Mouse (Mus musculus) lung, embryonic 16.5 days (tissue): ENCODE results near the gene Nsl1. TPM values are rescaled to one million over a fixed set of nuclear protein-coding genes. Genes with fewer than 3 reads are reported as not detected.

Experiments used
- ATAC-seq: fragments of 200-750 bp; cut with Nextera tagmentation; 2 replicates; pipeline ENCODE4 v1.8.0; 2017; ENCODE audit warnings: low read depth, mild to moderate bottlenecking, moderate library complexity
- H3K27ac ChIP-seq: fragments of 300-500 bp; sonication (generic); 2 replicates; pipeline ENCODE4 v1.5.1; 2014; ENCODE audit warnings: mild to moderate bottlenecking, control low read depth, low read length
- H3K27me3 ChIP-seq: fragments of 300-500 bp; sonication (generic); 2 replicates; pipeline ENCODE4 v1.6.1; 2014; ENCODE audit warnings: low read depth, low read length, mixed read lengths; ENCODE audit not compliant: control insufficient read depth, insufficient read depth
- H3K36me3 ChIP-seq: fragments of 300-500 bp; sonication (generic); 2 replicates; pipeline ENCODE4 v1.6.1; 2014; ENCODE audit warnings: low read length; ENCODE audit not compliant: control insufficient read depth, insufficient read depth
- H3K4me1 ChIP-seq: fragments of 300-500 bp; sonication (generic); replicated peaks from 2 replicates; pipeline ENCODE4 v1.6.1; 2014; ENCODE audit warnings: low read length, mixed read lengths; ENCODE audit not compliant: control insufficient read depth, insufficient read depth
- H3K4me2 ChIP-seq: fragments of 300-500 bp; sonication (generic); 2 replicates; pipeline ENCODE4 v1.6.1; 2014; ENCODE audit warnings: low read depth, low read length, control low read depth
- H3K4me3 ChIP-seq: fragments of 300-500 bp; sonication (generic); 2 replicates; pipeline ENCODE4 v1.5.1; 2014; ENCODE audit warnings: mild to moderate bottlenecking, low read length, control low read depth
- H3K9ac ChIP-seq: fragments of 300-500 bp; sonication (generic); 2 replicates; pipeline ENCODE4 v1.6.1; 2014; ENCODE audit warnings: low read length, control low read depth
- H3K9me3 ChIP-seq: fragments of 300-500 bp; sonication (generic); 2 replicates; pipeline ENCODE4 v1.6.1; 2016; ENCODE audit warnings: low read length; ENCODE audit not compliant: control insufficient read depth
- WGBS: fragments of 180-500 bp; shearing (Covaris S2); extraction: QIAGEN DNeasy Blood & Tissue Kit; methylation state at CpG from one replicate; pipeline ENCODE4 v1.1.7; 2014; 5-methylcytosine and 5-hydroxymethylcytosine counted together
- polyA plus RNA-seq: library from polyadenylated mRNA; unstranded; fragments of >200 nt; fragmentation: Nextera tagmentation; extraction: Ambion mirVana; gene quantifications from 2 replicates; pipeline ENCODE4 v1.2.1, GENCODE M21; 2015

Gene Nsl1
- polyA plus RNA-seq, 1 experiment from 2014 or later = 23.9 TPM

- Histone ChIP-seq H3K9ac (no peak overlapping the region), H3K4me3 (no peak overlapping the region), H3K9me3 (peaks cover 4% of the 10 kb centered on the region; the same call in 1 of the 2 replicates), H3K4me1 (no peaks in the 10 kb centered on the region), H3K27me3 (no peaks in the 10 kb centered on the region), H3K36me3 (no peaks in the 10 kb centered on the region), H3K4me2 (no peak overlapping the region), H3K27ac (peak overlapping the region; percentile 34; the same call in 1 of the 2 replicates)
- 53% methylated on average over 5 of the region's 5 CpGs for WGBS
- peak; percentile 74 for ATAC-seq
Measured at GRCm38 (mm10) chr1:191132934-191133333, 70.1 kb downstream of the Nsl1 start.

GRCm38 (mm10) chr1:191135406-191135805 is 72.6 kb downstream of the Nsl1 start:
- ATAC-seq = no peak
- Histone ChIP-seq H3K4me2 (no peak overlapping the region), H3K9ac (no peak overlapping the region), H3K4me1 (0 out of 2 replicates have a peak, but pooled peaks cover 3% of the 10 kb centered on the region), H3K27me3 (no peaks in the 10 kb centered on the region), H3K4me3 (no peak overlapping the region), H3K36me3 (no peaks in the 10 kb centered on the region), H3K27ac (no peak overlapping the region), H3K9me3 (no peaks in the 10 kb centered on the region)
- WGBS = 51% methylated on average over 4 of the region's 4 CpGs

Other genes starting within 250 kb of the Nsl1 start
- gene Rps6kc1, start 151.2 kb upstream of the Nsl1 start, polyA plus RNA-seq = 15.5 and 16.4 TPM in 2 replicates
- 33.7 and 40.5 TPM in 2 replicates for gene Angel2, start 137.9 kb upstream of the Nsl1 start, polyA plus RNA-seq
- 15.2 and 17.7 TPM in 2 replicates for gene Vash2, start 83.7 kb upstream of the Nsl1 start, polyA plus RNA-seq
- 3.6 and 4.6 TPM in 2 replicates for gene Flvcr1, start 36.9 kb upstream of the Nsl1 start, polyA plus RNA-seq
- gene Spata45, start 26.4 kb upstream of the Nsl1 start, polyA plus RNA-seq = not detected in 2 replicates
- 15.6 and 17.1 TPM in 2 replicates for gene Tatdn3, start 80 bp upstream of the Nsl1 start, polyA plus RNA-seq
- 5.2 and 6.4 TPM in 2 replicates for gene Batf3, start 34.8 kb downstream of the Nsl1 start, polyA plus RNA-seq
- not detected in 2 replicates for gene Fam71a, start 101.8 kb downstream of the Nsl1 start, polyA plus RNA-seq
- gene Atf3, start 155.0 kb downstream of the Nsl1 start, polyA plus RNA-seq = 3.9 and 4.3 TPM in 2 replicates